Mouse (Mus musculus) large intestine, adult 2 months (tissue): Measurements from ENCODE around the gene C1qa. TPM values are rescaled to one million over a fixed set of nuclear protein-coding genes. Genes with fewer than 3 reads are reported as not detected.

ENCODE experiments used
- DNase-seq: peaks from one replicate; pipeline ENCODE4 v3.0.0-alpha.2; 2012; ENCODE audit warnings: low read depth, low spot score
- WGBS: fragments of 180-500 bp; shearing (Covaris S2); methylation state at CpG from one replicate; pipeline ENCODE4 v1.1.7; 2018; 5-methylcytosine and 5-hydroxymethylcytosine counted together
- polyA plus RNA-seq: library from polyadenylated mRNA; depleted of rRNA; stranded (reverse); fragments of >200 nt; gene quantifications from 2 replicates; pipeline ENCODE4 v1.2.3, GENCODE M21; 2012

Gene C1qa
- polyA plus RNA-seq, 1 experiment: 94.7 TPM

GRCm38 (mm10) chr4:136907033-136907432 is 8.4 kb upstream of the C1qa start:
- WGBS: 14% methylated on average over 7 of the region's 7 CpGs
- DNase-seq: peak; percentile 13

- 3% methylated on average over 23 of the region's 23 CpGs for WGBS
- no peak for DNase-seq
Measured at GRCm38 (mm10) chr4:136904767-136905539, 6.3 kb upstream of the C1qa start.

- DNase-seq: no peak
- 59% methylated on average over 7 of the region's 7 CpGs for WGBS
Measured at GRCm38 (mm10) chr4:136899154-136899553, 551 bp upstream of the C1qa start.

- WGBS: 26% methylated on average over 9 of the region's 9 CpGs
- DNase-seq: no peak
Measured at GRCm38 (mm10) chr4:136898084-136898598, 462 bp downstream of the C1qa start.

GRCm38 (mm10) chr4:136896461-136896860 is 2.1 kb downstream of the C1qa start:
- 26% methylated on average over 10 of the region's 10 CpGs for WGBS
- no peak for DNase-seq

- no peak for DNase-seq
- 8% methylated on average over 15 of the region's 15 CpGs for WGBS
Measured at GRCm38 (mm10) chr4:136895861-136896260, 2.7 kb downstream of the C1qa start.

GRCm38 (mm10) chr4:136894821-136895220 is 3.8 kb downstream of the C1qa start:
- DNase-seq: no peak
- WGBS: 62% methylated on average over 4 of the region's 4 CpGs

- WGBS: 3% methylated on average over 9 of the region's 9 CpGs
Measured at GRCm38 (mm10) chr4:136893691-136894543, 4.7 kb downstream of the C1qa start.

GRCm38 (mm10) chr4:136892811-136893210 is 5.8 kb downstream of the C1qa start, which contains the start of gene C1qc:
C1qc (minus strand) TSS chr4:136893065.
- DNase-seq: no peak

More at GRCm38 (mm10) chr4:136893691-136894543, 4.7 kb downstream of the C1qa start:
- no peak for DNase-seq

GRCm38 (mm10) chr4:136892371-136892770 is 6.2 kb downstream of the C1qa start:
- no peak for DNase-seq
- WGBS: 43% methylated on average over 7 of the region's 7 CpGs

More at GRCm38 (mm10) chr4:136892811-136893210, 5.8 kb downstream of the C1qa start, which contains the start of gene C1qc:
- 56% methylated on average over 5 of the region's 5 CpGs for WGBS

GRCm38 (mm10) chr4:136891115-136891514 is 7.5 kb downstream of the C1qa start:
- DNase-seq: no peak
- WGBS: 82% methylated on average over 4 of the region's 4 CpGs

- WGBS: 80% methylated on average over 15 of the region's 15 CpGs
- no peak for DNase-seq
Measured at GRCm38 (mm10) chr4:136889981-136890380, 8.6 kb downstream of the C1qa start.

- no peak for DNase-seq
- WGBS: 51% methylated on average over 5 of the region's 5 CpGs
Measured at GRCm38 (mm10) chr4:136887714-136888113, 10.9 kb downstream of the C1qa start.

GRCm38 (mm10) chr4:136886101-136886500 is 12.5 kb downstream of the C1qa start, which contains the start of gene C1qb:
C1qb (minus strand) TSS chr4:136886187.
- 73% methylated on average over 7 of the region's 7 CpGs for WGBS
- no peak for DNase-seq

- WGBS: 39% methylated on average over 5 of the region's 5 CpGs
Measured at GRCm38 (mm10) chr4:136878601-136879000, 20.0 kb downstream of the C1qa start.

GRCm38 (mm10) chr4:136878171-136878570 is 20.4 kb downstream of the C1qa start:
- DNase-seq: no peak
- 44% methylated on average over 8 of the region's 8 CpGs for WGBS

More at GRCm38 (mm10) chr4:136878601-136879000, 20.0 kb downstream of the C1qa start:
- DNase-seq: no peak

- peak; percentile 32 for DNase-seq
- 6% methylated on average over 7 of the region's 7 CpGs for WGBS
Measured at GRCm38 (mm10) chr4:136876971-136877370, 21.6 kb downstream of the C1qa start.

- no peak for DNase-seq
- 86% methylated on average over 14 of the region's 14 CpGs for WGBS
Measured at GRCm38 (mm10) chr4:136875012-136875411, 23.6 kb downstream of the C1qa start.

GRCm38 (mm10) chr4:136868371-136868770 is 30.2 kb downstream of the C1qa start:
- peak; percentile 42 for DNase-seq
- WGBS: 31% methylated on average over 6 of the region's 6 CpGs

GRCm38 (mm10) chr4:136867690-136868345 is 30.8 kb downstream of the C1qa start:
- DNase-seq: no peak
- WGBS: 19% methylated on average over 12 of the region's 12 CpGs
